In the genomic region with DNA sequence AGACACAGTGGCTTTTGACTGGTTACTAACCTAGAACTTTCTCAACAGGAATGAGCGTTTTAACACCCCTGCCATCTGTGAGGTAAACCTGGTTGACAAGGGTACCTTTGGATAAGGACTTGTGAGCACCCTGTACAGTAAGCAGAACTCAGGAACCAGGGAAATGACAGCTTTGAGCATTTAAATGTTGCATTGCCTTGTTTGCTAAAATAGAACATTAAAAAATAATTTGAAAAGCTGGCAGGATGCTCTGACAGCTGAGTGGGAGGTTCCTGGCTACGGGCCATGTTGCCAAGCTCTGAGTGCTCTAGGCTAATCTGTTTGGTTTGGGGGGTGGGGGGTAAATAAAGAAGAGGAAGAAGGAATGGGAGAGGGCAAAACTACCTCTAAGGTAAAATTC, we compare ENCODE assay signal across 7 mouse cellular contexts.
DNase-seq lines count a peak whose midpoint lies in the region; ATAC-seq lines count a peak whose summit lies in the region.

No protein-coding gene starts in this region.

- no peak overlapping the region for H3K9ac ChIP-seq in midbrain, embryonic 14.5 days (replicated peaks; ENCODE audit: low read length)

- H3K9me3 ChIP-seq in midbrain, embryonic 14.5 days (ENCODE audit: control insufficient read depth, low read length), result no peaks in the 10 kb centered on the region

- ATAC-seq in midbrain, embryonic 14.5 days (ENCODE audit: low FRiP score, low TSS enrichment), result 0 out of 2 replicates have a peak, but pooled peaks have one; percentile 34

- peak; percentile 72 for DNase-seq in layer of hippocampus, adult 11-12 months (ENCODE audit: low spot score)
- DNase-seq in layer of hippocampus, adult 9-10 months (ENCODE audit: low spot score), result no peak
- DNase-seq in cerebellum, postnatal 25 days, result peak; percentile 38 to 73
- DNase-seq in induced T-regulatory cell, adult 2 months (ENCODE audit: low read depth), result peak; percentile 34
- peak; percentile 50 for DNase-seq in midbrain, embryonic 14.5 days
- no peak for DNase-seq in gastrocnemius, adult 8-10 months (ENCODE audit: low spot score in 2 of 2)
- no peak for DNase-seq in thymus, postnatal 36 days

- WGBS in midbrain, embryonic 14.5 days, result 37% methylated on average over 2 of the region's 2 CpGs

- peaks cover 12% of the 10 kb centered on the region for H3K4me1 ChIP-seq in midbrain, embryonic 14.5 days (ENCODE audit: control insufficient read depth, insufficient read depth, low read length)

- H3K4me3 ChIP-seq in midbrain, embryonic 14.5 days (replicated peaks; ENCODE audit: low read depth, low read length), result no peak overlapping the region

- no peak overlapping the region for H3K4me2 ChIP-seq in midbrain, embryonic 14.5 days (ENCODE audit: low read length)

- H3K27me3 ChIP-seq in midbrain, embryonic 14.5 days (ENCODE audit: control insufficient read depth, insufficient read depth, low read length), result no peaks in the 10 kb centered on the region

- no peaks in the 10 kb centered on the region for H3K36me3 ChIP-seq in midbrain, embryonic 14.5 days (ENCODE audit: control insufficient read depth, insufficient read depth, low read length)

- 0 out of 2 replicates have a peak overlapping the region, but pooled peaks have one; percentile 26 for H3K27ac ChIP-seq in midbrain, embryonic 14.5 days (replicated peaks; ENCODE audit: low read depth, low read length)

Comparison
In these comparisons a context has a peak if more than half of its experiments do, and no peak if none do; other contexts are left out.
1. DNase-seq: peak in layer of hippocampus, adult 11-12 months (single experiment), cerebellum, postnatal 25 days (2 of 2), induced T-regulatory cell, adult 2 months (single experiment) and midbrain, embryonic 14.5 days (single experiment); none in layer of hippocampus, adult 9-10 months (single experiment), gastrocnemius, adult 8-10 months (0 of 2) and thymus, postnatal 36 days (0 of 2).